Mouse (Mus musculus): ENCODE measurements around the gene Wsb2.

DNA sequence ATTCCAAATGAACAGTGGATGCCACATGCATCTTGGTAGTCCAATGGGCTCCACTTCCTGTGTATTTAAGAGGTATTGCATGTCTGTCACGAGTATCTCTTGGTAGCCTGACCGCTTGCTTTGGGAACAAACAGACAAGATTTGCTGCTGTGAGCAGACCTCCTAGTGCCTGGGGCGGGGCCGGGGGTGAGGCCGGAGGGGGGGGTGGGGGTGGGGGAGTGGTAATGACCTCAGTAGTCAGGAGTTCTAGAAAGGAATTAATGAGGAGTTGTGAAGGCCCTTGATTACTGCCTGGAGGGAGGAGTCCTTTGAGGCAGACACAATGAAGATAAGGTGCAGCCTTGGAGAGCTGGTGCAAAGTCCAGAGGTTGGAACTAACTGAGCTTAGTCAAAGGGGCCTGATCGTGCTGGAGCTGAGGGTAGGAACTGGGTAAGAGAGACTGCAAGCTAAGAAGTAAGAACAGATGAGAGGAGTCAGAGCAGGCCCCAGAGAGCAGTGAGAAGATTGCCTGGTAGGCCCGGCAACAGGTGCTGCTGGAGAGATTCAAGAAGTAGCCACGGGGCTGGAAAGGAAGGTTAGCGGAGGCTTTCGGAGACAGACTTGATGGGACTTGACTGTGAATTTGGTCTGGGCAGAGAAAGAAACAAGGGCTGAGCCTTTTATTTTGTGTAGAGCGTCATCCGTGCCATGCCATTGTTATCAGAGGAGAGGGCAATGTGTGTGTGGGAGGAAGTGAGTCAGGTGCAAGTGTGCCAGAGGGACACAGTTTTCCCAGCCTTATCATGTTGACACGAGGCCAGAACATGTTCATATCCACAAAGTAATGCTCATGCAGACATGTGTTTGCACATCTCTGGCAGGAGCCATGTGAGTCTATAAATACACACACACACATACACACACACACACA, 3.8 kb downstream of the Wsb2 start:
- TF ChIP-seq POLR2A (IDR thresholded peaks at IDR 0.05; ENCODE audit: low read depth, low read length), result no peak
- TF ChIP-seq CTCF (conservative IDR thresholded peaks at IDR 0.05; ENCODE audit: insufficient read depth, insufficient read length, low read depth, low read length), result no peak
